Mouse (Mus musculus): ENCODE results near the gene Gm11937. TPM values are rescaled to one million over a fixed set of nuclear protein-coding genes. Genes with fewer than 3 reads are reported as not detected.
"Not testable (repeated sequence)": the region's sequence is repeated elsewhere in the genome, so short reads cannot be mapped to it uniquely, and the experiment has no call there.

Gm11937 gene
- polyA plus RNA-seq, 1 experiment from 2014 or later, result not detected

GRCm38 (mm10) chr11:99609126-99609525 lies 863 bp downstream of the Gm11937 start:
- no peak overlapping the region for H3K27ac ChIP-seq (replicated peaks in 1 of 2; ENCODE audit: control insufficient read depth in 1 of 2, insufficient read depth in 1 of 2, low read depth in 2 of 2, low read length in 2 of 2)
- H3K4me1 ChIP-seq (ENCODE audit: control insufficient read depth in 2 of 2, insufficient read depth in 2 of 2, low read length in 2 of 2), result no peaks in the 10 kb centered on the region
- H3K4me2 ChIP-seq (ENCODE audit: low read length), result no peak overlapping the region
- no peaks in the 10 kb centered on the region for H3K9me3 ChIP-seq (ENCODE audit: control insufficient read depth, low read length)
- H3K9ac ChIP-seq (ENCODE audit: low read length), result no peak overlapping the region
- no peak overlapping the region for H3K4me3 ChIP-seq (ENCODE audit: control insufficient read depth in 1 of 2, insufficient read depth in 1 of 2, low read depth in 1 of 2, low read length in 2 of 2)
- ATAC-seq (ENCODE audit: insufficient number of reproducible peaks, insufficient read depth, low FRiP score, low read depth), result no peak
- WGBS, result 56% methylated on average over 1 of the region's 1 CpGs
- H3K36me3 ChIP-seq (ENCODE audit: control insufficient read depth, insufficient read depth, low read length), result no peaks in the 10 kb centered on the region
- H3K27me3 ChIP-seq (ENCODE audit: control insufficient read depth, insufficient read depth, low read length), result no peaks in the 10 kb centered on the region

- H3K4me2 ChIP-seq (ENCODE audit: low read length); H3K9me3 ChIP-seq (ENCODE audit: control insufficient read depth, low read length); H3K4me3 ChIP-seq (ENCODE audit: control insufficient read depth in 1 of 2, insufficient read depth in 1 of 2, low read depth in 1 of 2, low read length in 2 of 2); H3K36me3 ChIP-seq (ENCODE audit: control insufficient read depth, insufficient read depth, low read length); ATAC-seq (ENCODE audit: insufficient number of reproducible peaks, insufficient read depth, low FRiP score, low read depth); H3K27me3 ChIP-seq (ENCODE audit: control insufficient read depth, insufficient read depth, low read length); H3K9ac ChIP-seq (ENCODE audit: low read length); H3K27ac ChIP-seq (replicated peaks in 1 of 2; ENCODE audit: control insufficient read depth in 1 of 2, insufficient read depth in 1 of 2, low read depth in 2 of 2, low read length in 2 of 2); H3K4me1 ChIP-seq (ENCODE audit: control insufficient read depth in 2 of 2, insufficient read depth in 2 of 2, low read length in 2 of 2): not testable (repeated sequence)
- 44% methylated on average over 1 of the region's 1 CpGs for WGBS
Observed at GRCm38 (mm10) chr11:99603208-99603607, 6.8 kb downstream of the Gm11937 start, which contains the start of gene Gm11938. TSS of gene Gm11938 (minus strand) at chr11:99603308.

- not testable (repeated sequence) for H3K36me3 ChIP-seq (ENCODE audit: control insufficient read depth, insufficient read depth, low read length); H3K9me3 ChIP-seq (ENCODE audit: control insufficient read depth, low read length); ATAC-seq (ENCODE audit: insufficient number of reproducible peaks, insufficient read depth, low FRiP score, low read depth); H3K4me1 ChIP-seq (ENCODE audit: control insufficient read depth in 2 of 2, insufficient read depth in 2 of 2, low read length in 2 of 2); H3K27me3 ChIP-seq (ENCODE audit: control insufficient read depth, insufficient read depth, low read length); H3K4me3 ChIP-seq (ENCODE audit: control insufficient read depth in 1 of 2, insufficient read depth in 1 of 2, low read depth in 1 of 2, low read length in 2 of 2); H3K27ac ChIP-seq (replicated peaks in 1 of 2; ENCODE audit: control insufficient read depth in 1 of 2, insufficient read depth in 1 of 2, low read depth in 2 of 2, low read length in 2 of 2); H3K4me2 ChIP-seq (ENCODE audit: low read length); H3K9ac ChIP-seq (ENCODE audit: low read length)
- WGBS, result 72% methylated on average over 5 of the region's 6 CpGs
Observed at GRCm38 (mm10) chr11:99597742-99598141, 12.2 kb downstream of the Gm11937 start, which contains the start of gene Krtap9-3. TSS of gene Krtap9-3 (minus strand) at chr11:99598105.

GRCm38 (mm10) chr11:99590981-99591380 lies 19.0 kb downstream of the Gm11937 start, which contains the start of gene Krtap1-3:
TSS of gene Krtap1-3 (minus strand) at chr11:99591339.
- WGBS, result 73% methylated on average over 4 of the region's 6 CpGs
- H3K27ac ChIP-seq (replicated peaks in 1 of 2; ENCODE audit: control insufficient read depth in 1 of 2, insufficient read depth in 1 of 2, low read depth in 2 of 2, low read length in 2 of 2), result no peak within 1 kb of the TSS
- H3K4me3 ChIP-seq (ENCODE audit: control insufficient read depth in 1 of 2, insufficient read depth in 1 of 2, low read depth in 1 of 2, low read length in 2 of 2), result no peak within 1 kb of the TSS
- H3K4me2 ChIP-seq (ENCODE audit: low read length), result no peak within 1 kb of the TSS
- no peaks in the 10 kb centered on the region for H3K4me1 ChIP-seq (ENCODE audit: control insufficient read depth in 2 of 2, insufficient read depth in 2 of 2, low read length in 2 of 2)
- no peak for ATAC-seq (ENCODE audit: insufficient number of reproducible peaks, insufficient read depth, low FRiP score, low read depth)
- no peaks in the 10 kb centered on the region for H3K27me3 ChIP-seq (ENCODE audit: control insufficient read depth, insufficient read depth, low read length)
- H3K36me3 ChIP-seq (ENCODE audit: control insufficient read depth, insufficient read depth, low read length), result no peaks in the 10 kb centered on the region
- H3K9ac ChIP-seq (ENCODE audit: low read length), result no peak within 1 kb of the TSS
- no peaks in the 10 kb centered on the region for H3K9me3 ChIP-seq (ENCODE audit: control insufficient read depth, low read length)

- 75% methylated on average over 7 of the region's 7 CpGs for WGBS
- Histone ChIP-seq H3K4me3 (ENCODE audit: control insufficient read depth in 1 of 2, insufficient read depth in 1 of 2, low read depth in 1 of 2, low read length in 2 of 2) (no peak overlapping the region), H3K36me3 (ENCODE audit: control insufficient read depth, insufficient read depth, low read length) (no peaks in the 10 kb centered on the region), H3K9me3 (ENCODE audit: control insufficient read depth, low read length) (no peaks in the 10 kb centered on the region), H3K4me2 (ENCODE audit: low read length) (no peak overlapping the region), H3K27me3 (ENCODE audit: control insufficient read depth, insufficient read depth, low read length) (no peaks in the 10 kb centered on the region), H3K27ac (replicated peaks in 1 of 2; ENCODE audit: control insufficient read depth in 1 of 2, insufficient read depth in 1 of 2, low read depth in 2 of 2, low read length in 2 of 2) (no peak overlapping the region), H3K9ac (ENCODE audit: low read length) (no peak overlapping the region), H3K4me1 (ENCODE audit: control insufficient read depth in 2 of 2, insufficient read depth in 2 of 2, low read length in 2 of 2) (no peaks in the 10 kb centered on the region)
- ATAC-seq (ENCODE audit: insufficient number of reproducible peaks, insufficient read depth, low FRiP score, low read depth), result no peak
Observed at GRCm38 (mm10) chr11:99585096-99585495, 24.9 kb downstream of the Gm11937 start.

GRCm38 (mm10) chr11:99583245-99583704 lies 26.7 kb downstream of the Gm11937 start, which contains the start of gene Krtap1-4:
TSS of gene Krtap1-4 (minus strand) at chr11:99583654.
- Histone ChIP-seq H3K4me1 (ENCODE audit: control insufficient read depth in 2 of 2, insufficient read depth in 2 of 2, low read length in 2 of 2) (no peaks in the 10 kb centered on the region), H3K4me3 (ENCODE audit: control insufficient read depth in 1 of 2, insufficient read depth in 1 of 2, low read depth in 1 of 2, low read length in 2 of 2) (no peak within 1 kb of the TSS), H3K9me3 (ENCODE audit: control insufficient read depth, low read length) (no peaks in the 10 kb centered on the region), H3K4me2 (ENCODE audit: low read length) (no peak within 1 kb of the TSS), H3K9ac (ENCODE audit: low read length) (no peak within 1 kb of the TSS), H3K27me3 (ENCODE audit: control insufficient read depth, insufficient read depth, low read length) (no peaks in the 10 kb centered on the region), H3K36me3 (ENCODE audit: control insufficient read depth, insufficient read depth, low read length) (no peaks in the 10 kb centered on the region), H3K27ac (replicated peaks in 1 of 2; ENCODE audit: control insufficient read depth in 1 of 2, insufficient read depth in 1 of 2, low read depth in 2 of 2, low read length in 2 of 2) (no peak within 1 kb of the TSS)
- WGBS, result 80% methylated on average over 5 of the region's 5 CpGs
- ATAC-seq (ENCODE audit: insufficient number of reproducible peaks, insufficient read depth, low FRiP score, low read depth), result no peak

GRCm38 (mm10) chr11:99581564-99581963 lies 28.4 kb downstream of the Gm11937 start:
- no peaks in the 10 kb centered on the region for H3K4me1 ChIP-seq (ENCODE audit: control insufficient read depth in 2 of 2, insufficient read depth in 2 of 2, low read length in 2 of 2)
- H3K27me3 ChIP-seq (ENCODE audit: control insufficient read depth, insufficient read depth, low read length), result no peaks in the 10 kb centered on the region
- H3K27ac ChIP-seq (replicated peaks in 1 of 2; ENCODE audit: control insufficient read depth in 1 of 2, insufficient read depth in 1 of 2, low read depth in 2 of 2, low read length in 2 of 2), result no peak overlapping the region
- H3K4me3 ChIP-seq (ENCODE audit: control insufficient read depth in 1 of 2, insufficient read depth in 1 of 2, low read depth in 1 of 2, low read length in 2 of 2), result no peak overlapping the region
- ATAC-seq (ENCODE audit: insufficient number of reproducible peaks, insufficient read depth, low FRiP score, low read depth), result no peak
- no peaks in the 10 kb centered on the region for H3K36me3 ChIP-seq (ENCODE audit: control insufficient read depth, insufficient read depth, low read length)
- no peaks in the 10 kb centered on the region for H3K9me3 ChIP-seq (ENCODE audit: control insufficient read depth, low read length)
- H3K9ac ChIP-seq (ENCODE audit: low read length), result no peak overlapping the region
- H3K4me2 ChIP-seq (ENCODE audit: low read length), result no peak overlapping the region
- WGBS, result 74% methylated on average over 6 of the region's 6 CpGs

GRCm38 (mm10) chr11:99581051-99581450 lies 28.9 kb downstream of the Gm11937 start:
- WGBS, result 87% methylated on average over 5 of the region's 5 CpGs
- ATAC-seq (ENCODE audit: insufficient number of reproducible peaks, insufficient read depth, low FRiP score, low read depth), result no peak
- H3K4me3 ChIP-seq (ENCODE audit: control insufficient read depth in 1 of 2, insufficient read depth in 1 of 2, low read depth in 1 of 2, low read length in 2 of 2), result no peak overlapping the region
- H3K27ac ChIP-seq (replicated peaks in 1 of 2; ENCODE audit: control insufficient read depth in 1 of 2, insufficient read depth in 1 of 2, low read depth in 2 of 2, low read length in 2 of 2), result no peak overlapping the region
- H3K36me3 ChIP-seq (ENCODE audit: control insufficient read depth, insufficient read depth, low read length), result no peaks in the 10 kb centered on the region
- no peak overlapping the region for H3K4me2 ChIP-seq (ENCODE audit: low read length)
- H3K9ac ChIP-seq (ENCODE audit: low read length), result no peak overlapping the region
- no peaks in the 10 kb centered on the region for H3K4me1 ChIP-seq (ENCODE audit: control insufficient read depth in 2 of 2, insufficient read depth in 2 of 2, low read length in 2 of 2)
- no peaks in the 10 kb centered on the region for H3K27me3 ChIP-seq (ENCODE audit: control insufficient read depth, insufficient read depth, low read length)
- no peaks in the 10 kb centered on the region for H3K9me3 ChIP-seq (ENCODE audit: control insufficient read depth, low read length)

Measured in heart, embryonic 14.5 days (tissue).